Mouse (Mus musculus) lung, postnatal 36 days (tissue): ENCODE results near the gene Rps15.

Source experiments
- DNase-seq: peaks from one replicate; pipeline ENCODE4 v3.0.0; 2022; ENCODE audit warnings: mixed read lengths

Rps15 gene

DNA sequence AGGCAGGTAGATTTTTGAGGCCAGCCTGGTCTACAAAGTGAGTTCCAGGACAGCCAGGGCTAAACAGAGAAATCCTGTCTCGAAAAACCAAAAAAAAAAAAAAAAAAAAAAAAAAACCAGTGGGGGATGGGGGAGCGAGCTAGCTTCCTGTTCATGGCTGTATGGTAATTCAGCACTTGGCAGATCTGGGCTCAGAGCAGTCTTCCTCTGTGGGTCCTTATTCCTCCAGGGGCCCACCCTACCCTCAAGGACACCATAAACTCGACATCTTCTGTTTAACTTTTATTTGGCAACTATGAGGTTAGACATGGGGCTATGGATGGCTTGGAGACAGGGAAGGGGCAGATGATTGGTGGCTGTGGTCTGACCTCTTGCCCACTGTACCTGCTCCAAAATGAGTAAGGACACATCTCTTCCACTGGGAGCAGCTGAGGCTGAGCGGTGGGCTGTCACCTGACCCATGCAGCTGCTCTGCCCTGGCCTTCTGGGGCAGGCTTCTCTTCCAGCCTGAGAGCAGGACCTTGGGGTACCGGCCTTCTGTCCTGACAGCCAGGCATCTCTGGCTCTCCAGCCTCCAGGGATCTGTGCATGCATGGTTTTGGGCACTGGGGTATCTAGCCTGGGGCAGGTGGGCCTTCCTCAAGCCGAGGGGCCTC is 28.9 kb downstream of the Rps15 start:
- no peak for DNase-seq

- DNase-seq: no peak
These were observed 29.7 kb downstream of the Rps15 start for GRCm38 (mm10) chr10:80321670-80322581.

- peak; percentile 38 for DNase-seq
These were observed 30.6 kb downstream of the Rps15 start for GRCm38 (mm10) chr10:80322811-80323211.

DNA sequence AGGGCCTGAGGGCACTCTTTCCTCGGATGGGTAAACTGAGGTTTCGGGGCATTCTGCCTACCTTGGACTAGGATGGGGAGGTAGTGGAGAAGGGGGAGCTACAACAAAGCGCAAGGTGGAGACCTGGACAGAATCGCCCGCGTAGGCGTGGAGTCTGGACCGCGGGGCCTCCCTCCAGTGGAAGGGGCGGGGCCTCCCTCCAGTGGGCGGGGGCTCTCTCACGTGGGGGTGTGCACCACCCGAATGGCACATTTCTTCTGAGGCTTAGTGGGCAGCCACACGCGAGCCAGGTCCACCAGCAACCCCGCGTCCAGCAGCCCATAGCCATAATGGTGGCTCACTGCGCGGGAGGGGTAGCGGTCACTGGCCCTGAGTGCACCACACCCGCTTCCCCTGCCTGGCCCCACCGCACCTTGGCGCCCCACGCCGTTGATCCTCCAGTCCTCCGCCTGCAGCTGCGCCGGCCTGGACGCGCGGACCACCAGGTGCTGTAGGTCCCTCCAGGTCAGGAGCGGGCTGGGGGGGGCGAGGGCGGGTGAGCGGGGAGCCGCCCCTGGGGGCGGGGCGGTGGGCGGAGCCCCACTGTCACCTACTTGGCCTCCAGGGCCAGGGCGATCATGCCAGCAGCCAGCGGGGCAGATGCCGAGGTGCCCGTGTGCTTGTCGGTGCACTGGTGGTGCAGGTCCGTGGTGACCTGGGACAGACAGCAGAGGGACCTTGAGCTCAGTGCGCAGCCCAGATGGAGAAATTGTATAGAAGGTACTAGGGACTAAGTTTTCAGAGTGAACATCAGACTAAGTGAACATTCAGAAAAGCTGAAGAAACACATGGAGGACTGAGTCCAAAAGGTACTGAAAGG is 31.2 kb downstream of the Rps15 start:
- peak; percentile 87 for DNase-seq

- no peak for DNase-seq
These were observed 32.1 kb downstream of the Rps15 start for GRCm38 (mm10) chr10:80324120-80325037.

GRCm38 (mm10) chr10:80325045-80325444 is 32.8 kb downstream of the Rps15 start:
- no peak for DNase-seq

- peak; percentile 98 for DNase-seq
These were observed 37.2 kb downstream of the Rps15 start, which contains the start of the genes Pcsk4 and Reep6 for GRCm38 (mm10) chr10:80329273-80330081. TSS of gene Pcsk4 (minus strand) at chr10:80329498. TSS of gene Reep6 (plus strand) at chr10:80329953.

- DNase-seq: no peak
These were observed 37.8 kb downstream of the Rps15 start for GRCm38 (mm10) chr10:80330084-80330483.

- peak; percentile 55 for DNase-seq
These were observed 38.6 kb downstream of the Rps15 start for GRCm38 (mm10) chr10:80330888-80331287.

GRCm38 (mm10) chr10:80331636-80332524 is 39.6 kb downstream of the Rps15 start:
- DNase-seq: peak; percentile 28

DNA sequence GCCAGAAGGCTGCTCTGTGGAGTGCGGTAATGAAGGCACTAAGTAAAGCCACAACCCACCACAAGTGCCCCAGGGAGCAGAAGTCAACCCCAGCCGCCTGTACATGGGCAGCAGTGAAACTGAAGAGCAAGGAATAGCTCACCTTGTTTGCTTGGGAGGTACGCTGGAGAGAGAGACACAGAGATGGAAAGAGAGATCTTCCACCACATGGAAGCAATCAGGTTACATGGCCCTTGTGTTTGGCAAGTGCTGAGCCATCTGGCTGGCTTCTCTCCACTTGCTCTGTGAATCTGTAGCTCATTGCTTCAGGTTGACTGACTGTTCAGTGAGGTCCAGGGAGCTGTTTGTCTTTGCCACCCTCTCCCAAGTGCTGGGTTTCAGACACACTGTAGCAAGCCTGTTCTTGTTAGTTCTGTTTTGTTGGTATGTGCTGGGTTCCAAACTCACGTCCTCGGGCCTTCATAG is 40.3 kb downstream of the Rps15 start:
- no peak for DNase-seq

DNA sequence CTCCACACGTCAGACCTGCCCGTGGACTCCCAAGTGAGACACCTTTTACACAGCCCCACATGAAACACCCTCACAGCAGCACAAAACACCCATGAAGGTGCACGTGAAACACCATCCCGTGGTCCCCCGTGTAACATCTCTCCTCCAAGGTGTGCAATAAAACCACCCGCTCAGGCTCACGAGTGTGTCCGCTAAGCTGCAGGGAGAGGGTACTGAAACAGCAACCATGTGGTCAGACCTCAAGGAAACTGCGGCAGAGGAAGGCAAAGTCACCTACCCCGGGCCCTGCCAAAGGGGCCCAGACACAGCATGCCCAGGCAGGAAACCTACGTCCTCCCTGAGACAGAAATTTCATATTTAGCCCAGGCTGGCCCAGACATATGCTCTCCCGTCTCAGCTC is 44.0 kb downstream of the Rps15 start:
- no peak for DNase-seq

DNA sequence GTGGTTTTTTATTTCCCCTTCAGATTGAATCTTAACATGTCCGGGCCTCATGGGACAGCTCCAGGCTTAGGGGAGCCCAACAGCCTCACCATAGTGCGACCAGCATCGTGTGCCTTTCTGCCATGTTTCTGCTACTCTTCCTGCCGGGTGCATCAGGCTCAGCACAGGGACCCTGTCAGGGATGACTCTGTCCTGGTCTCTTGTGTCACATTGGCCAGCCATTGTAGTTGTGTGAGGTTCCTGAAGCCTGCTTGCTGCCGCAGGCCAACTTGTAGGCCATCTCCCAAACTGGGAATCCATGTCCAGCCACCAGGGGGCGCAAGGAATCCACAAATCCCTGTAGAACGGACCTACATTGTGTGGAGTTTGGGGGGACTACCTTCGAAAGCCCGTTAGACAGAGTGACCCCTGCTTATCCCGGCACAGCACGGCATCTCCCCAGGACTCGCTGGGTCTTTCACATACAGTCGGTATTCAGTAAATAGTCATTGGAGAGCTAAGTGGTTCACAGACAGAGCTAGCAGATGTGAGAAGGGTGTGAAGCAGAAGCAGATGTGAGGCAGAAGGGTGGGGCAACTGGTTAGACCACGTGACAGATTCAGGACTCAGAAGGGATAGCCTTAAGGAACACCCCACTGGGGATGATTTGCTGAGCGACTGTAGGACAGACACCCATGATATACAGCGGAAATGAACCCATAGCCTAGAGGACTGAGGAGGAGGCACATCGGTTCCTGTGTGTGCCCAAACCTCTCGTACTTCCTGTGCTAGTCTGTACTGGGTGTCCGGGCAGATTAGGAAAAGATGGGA is 47.9 kb downstream of the Rps15 start:
- peak; percentile 93 for DNase-seq

DNA sequence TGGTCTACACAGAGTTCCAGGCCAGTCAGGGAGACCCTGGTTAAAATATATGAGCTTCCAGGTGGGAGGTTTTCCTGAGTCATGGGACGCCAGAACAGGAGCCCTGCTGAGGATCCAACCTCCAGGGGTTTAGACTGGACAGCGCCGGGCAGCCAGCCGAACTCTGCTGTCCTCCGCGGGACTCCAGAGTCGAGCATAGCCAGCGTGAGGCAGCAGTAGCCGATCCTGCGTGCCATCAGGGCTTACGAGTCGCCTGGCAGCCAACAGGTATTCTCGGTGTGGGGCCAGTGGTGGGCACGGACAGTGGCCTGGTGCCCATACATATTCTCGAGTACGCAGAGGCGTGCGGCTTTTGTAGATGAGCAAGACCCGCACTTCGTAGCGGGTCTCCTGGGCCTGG is 48.8 kb downstream of the Rps15 start:
- DNase-seq: no peak

GRCm38 (mm10) chr10:80341491-80342304 is 49.4 kb downstream of the Rps15 start:
- DNase-seq: no peak

DNA sequence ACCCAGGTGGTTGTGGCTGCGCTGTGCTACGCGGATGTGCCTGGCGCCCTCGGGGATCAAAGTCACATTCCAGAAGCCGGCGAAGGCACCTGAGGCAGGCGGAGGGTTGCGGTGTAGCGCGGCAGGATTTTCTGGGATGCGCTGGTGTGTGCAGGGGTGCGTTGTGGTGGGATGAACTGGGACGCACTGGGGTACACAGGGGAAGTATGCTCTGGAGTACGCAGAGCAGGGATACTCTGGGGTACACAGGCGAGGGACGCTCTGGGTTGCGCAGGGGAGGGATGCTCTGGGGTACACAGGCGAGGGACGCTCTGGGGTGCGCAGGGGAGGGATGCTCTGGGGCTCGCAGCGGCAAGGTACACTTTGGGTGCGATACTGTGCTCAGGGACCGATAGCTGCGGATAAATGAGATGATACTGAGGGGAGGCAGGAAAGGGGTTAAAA is 50.1 kb downstream of the Rps15 start:
- DNase-seq: no peak

- DNase-seq: peak; percentile 82
These were observed 50.6 kb downstream of the Rps15 start for GRCm38 (mm10) chr10:80342749-80343424.
